Mouse (Mus musculus): Measurements from ENCODE around the gene Mis18a. TPM values are rescaled to one million over a fixed set of nuclear protein-coding genes. Genes with fewer than 3 reads are reported as not detected.
A peak's percentile ranks its signal among the peaks of the same experiment; 100 is the strongest.

Mis18a gene
- polyA plus RNA-seq, 1 experiment from 2014 or later: 50.6 TPM

DNA sequence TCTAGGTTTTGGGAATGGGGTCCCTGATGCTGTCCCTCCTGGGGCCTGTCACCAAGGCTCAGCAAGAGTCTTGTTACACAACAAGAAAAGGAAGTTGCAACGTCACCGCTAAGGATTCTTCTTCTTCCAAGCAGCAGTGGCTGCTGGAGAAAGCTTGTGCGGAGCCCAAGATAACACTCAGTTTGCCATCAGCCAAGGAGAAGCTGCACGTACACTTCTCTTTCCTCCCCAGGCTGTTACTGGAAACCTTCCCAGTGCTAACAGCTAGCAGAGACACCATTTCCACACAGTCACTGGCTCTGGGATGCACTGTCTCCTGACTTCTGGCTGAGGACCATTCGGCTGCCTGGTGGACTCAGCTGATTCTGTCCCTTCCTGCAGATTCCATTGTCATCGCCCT lies 19.9 kb upstream of the Mis18a start:
- WGBS (ENCODE audit: insufficient replicate concordance): 44% methylated on average over 6 of the region's 6 CpGs

DNA sequence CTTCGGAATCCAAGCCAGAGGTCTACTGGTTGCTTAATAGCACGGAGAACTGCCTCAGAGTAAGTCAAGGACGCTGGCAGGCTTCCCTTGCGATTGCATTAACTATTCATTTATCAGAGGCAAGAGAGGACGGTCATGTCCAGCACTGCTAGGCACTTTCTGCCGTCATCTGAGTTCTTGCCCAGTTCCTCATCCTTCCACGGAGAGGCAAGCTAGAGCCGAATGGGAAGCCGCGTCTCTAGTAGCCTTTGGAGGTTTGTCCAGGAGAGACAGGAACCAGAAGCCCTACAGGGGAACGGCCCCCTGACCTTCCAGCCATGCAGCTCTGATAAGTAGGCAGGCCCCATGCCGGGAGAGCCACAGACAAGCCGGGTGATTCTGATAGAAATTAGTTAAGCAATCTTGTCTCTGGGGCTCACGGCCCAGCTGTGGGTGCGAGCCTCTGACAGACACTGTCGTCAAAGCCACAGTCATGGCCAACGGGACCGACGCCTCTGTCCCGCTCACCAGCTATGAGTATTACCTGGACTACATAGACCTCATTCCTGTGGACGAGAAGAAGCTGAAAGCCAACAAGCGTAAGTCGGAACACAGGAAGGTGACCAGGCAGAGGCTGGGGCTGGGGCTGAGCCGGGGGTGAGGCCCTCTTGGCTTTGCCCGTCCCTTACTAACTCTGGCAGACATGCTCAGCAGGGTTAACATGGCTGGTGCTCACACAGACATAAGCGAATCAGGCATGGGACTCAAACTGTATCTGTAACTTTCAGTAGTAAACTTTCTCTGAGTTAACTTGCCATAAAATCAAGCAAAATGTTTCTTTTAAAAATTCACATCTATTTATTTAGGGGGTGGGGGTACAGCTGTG lies 11.1 kb upstream of the Mis18a start, which contains the start of gene Mrap:
TSS of gene Mrap (plus strand) at position 116 of the 865 bp plus-strand sequence.
- Histone ChIP-seq H3K27ac (peak within 1 kb of the TSS; percentile 91), H3K27me3 (no peaks in the 10 kb centered on the region), H3K9ac (peak within 1 kb of the TSS; percentile 76), H3K9me3 (replicated peaks) (no peaks in the 10 kb centered on the region), H3K4me2 (peak within 1 kb of the TSS; percentile 63), H3K36me3 (peaks cover 12% of the 10 kb centered on the region; the same call in 1 of the 2 replicates), H3K4me1 (replicated peaks) (peaks cover 72% of the 10 kb centered on the region), H3K4me3 (replicated peaks) (peak within 1 kb of the TSS; percentile 62)
- WGBS (ENCODE audit: insufficient replicate concordance): 28% methylated on average over 26 of the region's 26 CpGs
- ATAC-seq (ENCODE audit: low read depth) (peak; percentile 92), DNase-seq (peak; percentile 63)

More for the DNA sequence above, 19.9 kb upstream of the Mis18a start:
- DNase-seq: no peak
- H3K9ac ChIP-seq: no peak overlapping the region
- H3K4me3 ChIP-seq (replicated peaks): no peak overlapping the region
- H3K4me1 ChIP-seq (replicated peaks): peaks cover 80% of the 10 kb centered on the region
- peaks cover 67% of the 10 kb centered on the region for H3K36me3 ChIP-seq
- H3K27me3 ChIP-seq: no peaks in the 10 kb centered on the region
- ATAC-seq (ENCODE audit: low read depth): no peak
- H3K27ac ChIP-seq: peak overlapping the region; percentile 27; the same call in 1 of the 2 replicates
- H3K9me3 ChIP-seq (replicated peaks): no peaks in the 10 kb centered on the region
- no peak overlapping the region for H3K4me2 ChIP-seq

DNA sequence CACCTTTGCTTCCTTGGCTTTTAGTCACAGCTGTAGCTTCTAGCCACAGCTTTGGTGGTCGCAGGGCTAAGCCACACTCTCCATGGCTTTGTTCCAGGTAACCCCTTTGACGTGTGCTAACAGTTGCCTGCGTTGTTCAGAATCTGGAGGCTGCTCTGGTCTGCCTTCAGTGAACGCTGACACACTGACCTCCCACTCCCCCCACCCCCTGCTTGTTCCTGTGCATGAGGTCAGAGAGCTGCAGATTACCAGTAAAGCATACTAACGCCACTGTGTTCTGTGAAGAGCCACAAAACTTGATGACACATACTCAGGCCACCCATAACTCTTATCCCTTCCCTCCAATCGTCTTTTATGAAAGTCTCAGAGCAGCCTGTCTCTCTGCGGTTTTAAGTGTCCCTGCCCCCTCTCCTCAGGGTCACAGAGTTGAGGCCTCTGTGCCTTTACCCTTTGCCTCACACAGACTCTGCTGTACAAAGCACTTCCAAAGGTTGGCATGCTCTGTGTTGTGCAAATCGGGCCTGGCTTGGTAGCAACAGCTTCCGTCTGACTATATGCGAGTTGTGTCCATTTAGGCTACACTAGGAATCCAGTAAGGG lies 9.6 kb upstream of the Mis18a start:
- Histone ChIP-seq H3K27me3 (no peaks in the 10 kb centered on the region), H3K4me3 (replicated peaks) (no peak overlapping the region), H3K27ac (peak overlapping the region; percentile 91), H3K4me2 (peak overlapping the region; percentile 63; the same call in 1 of the 2 replicates), H3K9me3 (replicated peaks) (no peaks in the 10 kb centered on the region), H3K4me1 (replicated peaks) (peaks cover 56% of the 10 kb centered on the region), H3K36me3 (peaks cover 6% of the 10 kb centered on the region; the same call in 1 of the 2 replicates), H3K9ac (no peak overlapping the region)
- ATAC-seq (ENCODE audit: low read depth) (no peak), DNase-seq (no peak)
- WGBS (ENCODE audit: insufficient replicate concordance): 55% methylated on average over 10 of the region's 10 CpGs

DNA sequence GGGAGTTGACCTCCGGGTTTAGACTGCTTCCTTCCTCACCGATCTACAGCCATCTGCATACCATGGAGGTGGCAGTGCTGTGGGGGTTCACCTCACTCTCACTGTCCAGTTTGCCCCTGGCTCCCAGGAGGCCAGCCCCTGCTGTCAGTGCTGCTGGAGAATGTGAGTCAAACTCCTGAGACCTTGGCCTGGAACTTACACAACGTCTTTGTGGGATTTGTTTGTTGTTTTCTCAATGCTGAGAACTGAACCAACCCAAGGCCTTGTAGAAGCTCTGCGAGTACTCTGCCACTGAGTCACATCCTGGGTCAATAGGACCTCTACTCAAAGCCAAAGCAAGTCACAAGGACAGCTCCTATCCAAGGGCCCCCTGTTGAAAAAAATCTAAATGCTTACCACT lies 8.4 kb upstream of the Mis18a start:
- no peak for DNase-seq
- Histone ChIP-seq H3K27me3 (no peaks in the 10 kb centered on the region), H3K4me1 (replicated peaks) (peaks cover 46% of the 10 kb centered on the region), H3K4me2 (no peak overlapping the region), H3K9ac (no peak overlapping the region), H3K27ac (no peak overlapping the region), H3K4me3 (replicated peaks) (no peak overlapping the region), H3K9me3 (replicated peaks) (no peaks in the 10 kb centered on the region; the same call in 1 of the 2 replicates), H3K36me3 (no peaks in the 10 kb centered on the region)
- ATAC-seq (ENCODE audit: low read depth): no peak
- WGBS (ENCODE audit: insufficient replicate concordance): 52% methylated on average over 4 of the region's 4 CpGs

DNA sequence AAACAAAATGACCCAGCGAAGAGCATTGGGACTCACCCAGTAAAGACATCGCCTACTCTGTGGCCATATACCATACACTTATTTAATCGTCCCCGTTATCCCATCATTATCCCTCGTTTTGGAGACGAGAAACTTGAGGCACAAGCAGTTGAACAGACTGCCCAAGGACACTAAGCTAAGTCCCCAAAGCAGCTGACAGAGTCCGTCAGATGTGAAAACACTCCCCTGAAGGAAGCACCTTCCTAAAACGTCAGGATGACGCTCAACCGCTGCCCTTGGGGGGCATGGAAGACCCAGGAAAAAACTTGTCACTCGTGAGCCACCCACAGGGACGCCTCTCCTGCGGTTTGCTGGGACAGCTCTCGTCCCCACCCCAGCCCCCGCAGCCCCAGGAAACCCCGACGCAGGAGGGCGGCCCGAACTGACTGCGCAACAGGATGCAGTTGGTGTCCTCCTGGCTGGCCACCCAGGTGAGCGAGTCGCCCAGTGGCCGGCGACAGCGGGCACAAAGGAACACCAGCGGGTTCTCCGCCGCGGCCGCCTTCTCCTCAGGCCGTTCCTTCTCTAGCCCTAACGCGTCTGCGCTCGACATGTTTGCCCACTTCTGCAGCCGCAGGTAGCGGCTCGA lies 490 bp downstream of the Mis18a start:
- H3K36me3 ChIP-seq: peaks cover 34% of the 10 kb centered on the region
- H3K4me2 ChIP-seq: peak overlapping the region; percentile 95
- peak overlapping the region; percentile 93 for H3K9ac ChIP-seq
- 1% methylated on average over 38 of the region's 38 CpGs for WGBS (ENCODE audit: insufficient replicate concordance)
- H3K4me3 ChIP-seq (replicated peaks): peak overlapping the region; percentile 97
- H3K9me3 ChIP-seq (replicated peaks): no peaks in the 10 kb centered on the region; the same call in 1 of the 2 replicates
- no peak for DNase-seq
- no peaks in the 10 kb centered on the region for H3K27me3 ChIP-seq
- peaks cover 44% of the 10 kb centered on the region for H3K4me1 ChIP-seq (replicated peaks)
- peak overlapping the region; percentile 88 for H3K27ac ChIP-seq
- peak; percentile 54 for ATAC-seq (ENCODE audit: low read depth)

- DNase-seq (peak; percentile 35), ATAC-seq (ENCODE audit: low read depth) (no peak)
- Histone ChIP-seq H3K36me3 (peaks cover 57% of the 10 kb centered on the region), H3K9me3 (replicated peaks) (no peaks in the 10 kb centered on the region), H3K4me1 (replicated peaks) (peaks cover 44% of the 10 kb centered on the region), H3K4me2 (no peak overlapping the region), H3K4me3 (replicated peaks) (no peak overlapping the region), H3K27ac (no peak overlapping the region), H3K27me3 (no peaks in the 10 kb centered on the region), H3K9ac (no peak overlapping the region)
- WGBS (ENCODE audit: insufficient replicate concordance): 88% methylated on average over 4 of the region's 4 CpGs
Measured at GRCm38 (mm10) chr16:90724051-90724450, 3.2 kb downstream of the Mis18a start.

DNA sequence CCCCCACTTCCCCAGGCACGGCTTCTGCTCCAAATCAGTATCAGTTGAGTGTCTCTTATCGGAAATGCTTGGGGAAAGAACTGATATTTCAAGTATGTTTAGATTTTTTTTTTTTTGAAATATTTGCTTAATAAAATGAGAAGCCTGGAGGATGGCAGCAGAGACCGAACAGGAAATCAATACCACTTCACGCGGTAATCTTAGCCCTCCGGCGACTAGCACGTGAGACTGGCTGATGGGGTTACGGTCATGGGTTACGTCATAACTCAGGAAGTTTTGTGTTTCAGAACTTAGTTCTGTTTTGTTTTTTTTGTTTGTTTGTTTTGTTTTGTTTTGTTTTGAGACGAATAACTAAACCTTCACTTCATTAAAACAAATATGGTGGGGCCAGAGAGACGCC lies 16.9 kb downstream of the Mis18a start:
- no peak overlapping the region for H3K4me2 ChIP-seq
- no peaks in the 10 kb centered on the region for H3K36me3 ChIP-seq
- H3K9ac ChIP-seq: no peak overlapping the region
- no peak overlapping the region for H3K27ac ChIP-seq
- no peak overlapping the region for H3K4me3 ChIP-seq (replicated peaks)
- DNase-seq: no peak
- no peak for ATAC-seq (ENCODE audit: low read depth)
- WGBS (ENCODE audit: insufficient replicate concordance): 64% methylated on average over 12 of the region's 12 CpGs
- H3K27me3 ChIP-seq: peaks cover 32% of the 10 kb centered on the region
- 0 out of 2 replicates have a peak, but pooled peaks cover 2% of the 10 kb centered on the region for H3K4me1 ChIP-seq (replicated peaks)
- no peaks in the 10 kb centered on the region for H3K9me3 ChIP-seq (replicated peaks)

- no peaks in the 10 kb centered on the region for H3K9me3 ChIP-seq (replicated peaks)
- ATAC-seq (ENCODE audit: low read depth): no peak
- H3K36me3 ChIP-seq: no peaks in the 10 kb centered on the region
- H3K27me3 ChIP-seq: peaks cover 32% of the 10 kb centered on the region
- 57% methylated on average over 17 of the region's 17 CpGs for WGBS (ENCODE audit: insufficient replicate concordance)
- H3K4me1 ChIP-seq (replicated peaks): 0 out of 2 replicates have a peak, but pooled peaks cover 2% of the 10 kb centered on the region
- DNase-seq: no peak
- H3K9ac ChIP-seq: no peak overlapping the region
- H3K27ac ChIP-seq: no peak overlapping the region
- no peak overlapping the region for H3K4me3 ChIP-seq (replicated peaks)
- H3K4me2 ChIP-seq: no peak overlapping the region
Measured at GRCm38 (mm10) chr16:90709711-90710289, 17.4 kb downstream of the Mis18a start.

GRCm38 (mm10) chr16:90706279-90706678 lies 20.9 kb downstream of the Mis18a start:
- no peak overlapping the region for H3K9ac ChIP-seq
- 0 out of 2 replicates have a peak, but pooled peaks cover 2% of the 10 kb centered on the region for H3K9me3 ChIP-seq (replicated peaks)
- no peak overlapping the region for H3K4me3 ChIP-seq (replicated peaks)
- H3K4me1 ChIP-seq (replicated peaks): peaks cover 6% of the 10 kb centered on the region; the same call in 1 of the 2 replicates
- H3K27me3 ChIP-seq: 0 out of 2 replicates have a peak, but pooled peaks cover 11% of the 10 kb centered on the region
- WGBS (ENCODE audit: insufficient replicate concordance): 12% methylated on average over 3 of the region's 3 CpGs
- H3K27ac ChIP-seq: no peak overlapping the region
- DNase-seq: no peak
- H3K4me2 ChIP-seq: no peak overlapping the region
- no peak for ATAC-seq (ENCODE audit: low read depth)
- no peaks in the 10 kb centered on the region for H3K36me3 ChIP-seq

DNA sequence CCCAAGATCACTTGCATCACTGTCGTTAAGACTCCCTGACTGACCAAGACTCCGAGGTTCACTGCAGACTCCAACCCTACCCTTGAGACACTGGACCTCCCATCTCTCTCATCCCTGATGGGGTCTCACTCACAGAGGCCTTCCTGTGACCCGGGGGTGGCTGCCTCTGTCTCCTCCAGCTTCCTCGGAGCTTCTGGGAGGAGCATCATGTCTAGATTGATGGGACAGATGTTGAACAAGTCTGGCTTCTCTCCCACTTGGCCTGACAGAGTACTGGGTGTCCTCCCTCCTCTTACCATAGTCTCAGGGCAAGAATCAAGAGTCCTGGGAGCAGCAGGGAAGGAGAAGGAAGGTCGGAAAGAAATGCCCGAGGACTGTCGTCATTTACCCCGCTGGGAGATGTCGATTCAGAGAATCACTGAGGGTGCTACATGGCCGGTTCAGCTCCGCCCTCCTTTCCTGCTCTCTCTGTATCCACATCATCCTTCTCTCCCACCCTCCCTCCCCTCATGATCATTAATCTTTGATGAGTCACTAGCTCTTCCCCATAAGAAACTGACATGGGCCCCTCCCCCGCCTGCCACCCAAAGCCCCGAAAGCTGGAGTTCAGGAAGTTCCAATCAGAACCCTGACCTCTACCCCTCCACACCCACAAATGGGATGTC lies 22.9 kb downstream of the Mis18a start:
- Histone ChIP-seq H3K36me3 (no peaks in the 10 kb centered on the region), H3K27ac (no peak overlapping the region), H3K4me1 (replicated peaks) (peaks cover 3% of the 10 kb centered on the region; the same call in 1 of the 2 replicates), H3K4me3 (replicated peaks) (no peak overlapping the region), H3K9ac (no peak overlapping the region), H3K27me3 (0 out of 2 replicates have a peak, but pooled peaks cover 3% of the 10 kb centered on the region), H3K4me2 (no peak overlapping the region), H3K9me3 (replicated peaks) (0 out of 2 replicates have a peak, but pooled peaks cover 2% of the 10 kb centered on the region)
- DNase-seq (no peak), ATAC-seq (ENCODE audit: low read depth) (no peak)
- WGBS (ENCODE audit: insufficient replicate concordance): 57% methylated on average over 13 of the region's 13 CpGs

Measured in liver, embryonic 13.5 days (tissue).